Mouse (Mus musculus) CD4-positive, CD25-positive, alpha-beta regulatory T cell, adult 4 months (primary cell): ENCODE data around the gene Ttll9. TPM values are rescaled to one million over a fixed set of nuclear protein-coding genes. Genes with fewer than 3 reads are reported as not detected.
A peak's percentile ranks its signal among the peaks of the same experiment; 100 is the strongest.

ENCODE experiments used
- ATAC-seq: one replicate; pipeline ENCODE4 v1.8.0; 2017
- polyA plus RNA-seq, 2 experiments: library from polyadenylated mRNA; unstranded; fragments of 100-300 nt; shearing (Covaris generic); gene quantifications; one replicate each; pipeline ENCODE4 v1.2.1; 2017

Gene Ttll9
- polyA plus RNA-seq, 2 experiments from 2014 or later = 0.78 to 2.0 TPM

- ATAC-seq = no peak
Measured at GRCm38 (mm10) chr2:152942898-152943515, 19.3 kb upstream of the Ttll9 start.

- no peak for ATAC-seq
Measured at GRCm38 (mm10) chr2:152943568-152943967, 18.7 kb upstream of the Ttll9 start.

GRCm38 (mm10) chr2:152944013-152944412 is 18.3 kb upstream of the Ttll9 start:
- no peak for ATAC-seq

GRCm38 (mm10) chr2:152947098-152947497 is 15.2 kb upstream of the Ttll9 start:
- no peak for ATAC-seq

DNA sequence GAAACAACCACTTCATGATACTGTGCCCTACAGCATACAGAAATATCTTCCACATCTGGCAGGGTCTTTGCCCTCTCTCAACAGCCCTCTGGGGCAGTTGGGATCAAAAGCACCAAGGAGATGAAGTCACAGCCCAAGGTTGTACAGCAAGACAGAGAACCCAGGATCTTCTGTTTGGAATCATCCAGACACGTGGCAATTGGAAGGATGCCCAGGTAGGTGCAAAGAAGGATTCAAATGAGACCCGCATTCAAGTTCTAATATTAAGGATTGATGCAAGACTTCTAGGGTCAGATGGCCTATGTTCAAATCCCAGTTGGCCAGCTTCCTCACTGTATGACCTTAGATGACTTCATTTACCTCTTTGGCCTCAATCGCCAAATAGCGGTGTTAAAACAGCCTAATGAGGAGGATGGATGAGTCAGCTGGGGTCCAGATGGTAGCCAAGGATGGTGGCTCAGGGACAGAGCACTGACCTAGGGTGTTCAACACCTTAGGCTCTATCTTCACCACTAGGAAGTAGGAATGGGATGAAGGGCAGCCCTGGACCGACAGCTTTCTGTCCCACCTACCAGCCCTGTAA is 13.8 kb upstream of the Ttll9 start:
- no peak for ATAC-seq

- ATAC-seq = no peak
Measured at GRCm38 (mm10) chr2:152950358-152951064, 11.8 kb upstream of the Ttll9 start.

GRCm38 (mm10) chr2:152951065-152951849 is 11.0 kb upstream of the Ttll9 start, which contains the start of gene Dusp15:
Gene Dusp15 (minus strand): TSS chr2:152951698.
- ATAC-seq = no peak

DNA sequence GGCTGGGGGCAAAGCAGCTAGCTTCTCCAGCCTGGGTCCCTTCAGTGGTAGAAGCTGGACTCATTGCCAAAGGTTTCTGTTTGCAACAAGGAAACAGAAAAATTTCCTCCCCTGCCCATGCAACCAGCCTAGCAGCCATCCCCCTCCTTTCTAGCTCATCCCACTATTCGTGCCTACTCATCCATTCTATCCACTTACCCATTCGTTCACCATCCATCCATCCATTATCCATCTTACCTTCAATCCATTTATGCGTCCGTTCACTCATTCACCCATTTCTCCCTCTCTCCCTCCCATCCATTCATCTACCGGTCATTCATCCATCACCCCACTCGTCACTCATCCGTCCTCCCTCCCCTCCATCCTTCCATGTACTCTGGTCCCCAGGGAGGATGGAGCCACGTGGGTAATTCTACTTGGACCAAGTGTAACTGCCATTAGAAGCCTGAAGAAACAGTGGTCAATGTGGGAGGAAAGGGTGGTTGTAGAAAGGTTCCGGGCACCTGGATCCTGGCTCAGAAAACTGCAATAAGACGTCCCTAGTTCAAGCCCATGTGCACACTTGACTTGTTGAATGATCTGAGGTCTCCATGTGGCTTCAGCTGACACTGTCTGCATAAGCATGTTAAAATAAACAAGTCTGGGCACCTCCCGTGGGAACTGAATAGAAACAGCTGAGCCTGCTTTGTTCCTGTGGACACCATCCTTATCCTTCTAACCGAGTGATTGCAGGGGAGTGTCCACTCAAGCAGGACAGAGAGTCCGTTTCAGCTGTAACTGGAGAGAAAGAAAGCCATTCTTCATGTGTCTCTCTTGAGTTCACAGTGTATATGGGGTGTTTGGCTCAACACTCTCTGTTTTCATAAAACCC is 10.2 kb upstream of the Ttll9 start:
- ATAC-seq = no peak

DNA sequence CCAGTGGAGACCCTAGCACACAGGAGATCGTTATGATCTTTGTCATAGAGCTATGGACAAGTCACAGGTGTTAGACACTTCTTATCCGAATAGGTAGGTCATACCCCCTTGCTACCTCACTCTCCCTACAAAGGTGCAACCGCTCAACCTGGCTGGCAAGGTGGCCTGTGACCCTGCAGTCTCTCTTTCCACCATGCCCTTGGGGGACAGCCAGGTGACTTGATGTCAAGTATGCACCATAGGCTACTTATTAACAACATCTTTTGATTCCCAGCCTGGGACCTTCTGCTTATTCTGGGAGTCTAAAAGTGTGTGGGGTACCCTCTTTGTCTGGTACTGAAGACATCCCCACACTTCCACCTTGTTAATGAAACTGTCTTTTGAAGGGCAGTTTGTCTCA is 4.2 kb upstream of the Ttll9 start:
- ATAC-seq = no peak

GRCm38 (mm10) chr2:152965555-152965954 is 3.3 kb downstream of the Ttll9 start:
- ATAC-seq = no peak

DNA sequence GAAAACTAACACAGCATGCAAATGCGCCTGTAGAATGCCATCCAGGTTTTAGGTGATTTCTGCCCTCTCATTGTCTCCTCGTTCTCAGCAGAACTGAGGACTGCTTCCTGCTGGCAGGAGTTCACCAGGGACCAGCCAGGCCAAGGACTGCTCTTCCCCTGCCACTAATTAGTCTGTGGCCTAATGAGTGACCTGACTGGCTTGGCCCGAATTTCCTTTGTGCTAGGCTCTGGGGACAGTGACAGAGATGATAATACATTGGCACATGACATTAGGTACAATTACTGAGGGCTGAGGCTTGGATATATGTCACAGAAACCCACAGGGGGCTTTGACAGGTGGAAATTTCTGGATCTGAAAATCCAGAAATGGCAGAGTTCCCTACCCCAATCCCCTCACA is 14.7 kb downstream of the Ttll9 start:
- ATAC-seq = no peak

GRCm38 (mm10) chr2:152985582-152985981 is 23.3 kb downstream of the Ttll9 start:
- no peak for ATAC-seq

DNA sequence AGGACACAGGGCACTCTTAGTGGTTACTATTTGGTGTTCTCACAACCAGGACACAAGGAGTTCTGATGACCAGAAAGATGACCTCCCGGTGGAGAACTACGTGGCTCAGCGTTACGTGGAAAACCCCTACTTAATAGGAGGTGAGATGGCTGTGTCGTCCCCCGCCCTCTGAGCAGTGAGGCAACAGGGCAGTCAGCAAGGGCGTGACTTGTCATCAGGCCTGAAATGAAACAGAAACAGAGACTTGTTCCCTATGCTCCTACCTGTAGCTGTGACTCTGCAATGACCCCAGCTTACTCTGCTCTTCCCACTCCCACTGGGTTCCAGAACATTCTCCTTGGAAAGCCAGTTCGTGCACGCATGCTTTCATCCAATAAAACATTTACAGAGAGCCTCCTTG is 29.2 kb downstream of the Ttll9 start:
- ATAC-seq = no peak

DNA sequence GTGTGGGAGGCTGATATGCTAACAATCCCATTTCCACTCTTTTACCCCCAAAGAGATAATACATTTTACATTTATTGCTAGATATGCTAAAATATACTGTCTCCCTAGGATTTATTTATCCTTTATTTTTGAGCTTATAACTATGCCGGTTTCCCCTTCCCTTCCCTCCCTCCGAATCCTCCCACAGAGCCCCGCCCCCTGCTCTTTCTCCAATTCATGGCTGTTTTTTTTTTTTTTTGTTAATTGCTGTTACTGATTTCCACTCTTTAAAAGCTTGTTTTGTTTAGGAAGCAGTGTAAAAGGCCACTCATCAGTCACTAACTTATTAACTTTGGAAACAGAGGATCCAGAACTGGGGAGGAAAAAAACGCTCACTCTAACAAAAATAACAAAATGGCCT is 34.8 kb downstream of the Ttll9 start:
- no peak for ATAC-seq

DNA sequence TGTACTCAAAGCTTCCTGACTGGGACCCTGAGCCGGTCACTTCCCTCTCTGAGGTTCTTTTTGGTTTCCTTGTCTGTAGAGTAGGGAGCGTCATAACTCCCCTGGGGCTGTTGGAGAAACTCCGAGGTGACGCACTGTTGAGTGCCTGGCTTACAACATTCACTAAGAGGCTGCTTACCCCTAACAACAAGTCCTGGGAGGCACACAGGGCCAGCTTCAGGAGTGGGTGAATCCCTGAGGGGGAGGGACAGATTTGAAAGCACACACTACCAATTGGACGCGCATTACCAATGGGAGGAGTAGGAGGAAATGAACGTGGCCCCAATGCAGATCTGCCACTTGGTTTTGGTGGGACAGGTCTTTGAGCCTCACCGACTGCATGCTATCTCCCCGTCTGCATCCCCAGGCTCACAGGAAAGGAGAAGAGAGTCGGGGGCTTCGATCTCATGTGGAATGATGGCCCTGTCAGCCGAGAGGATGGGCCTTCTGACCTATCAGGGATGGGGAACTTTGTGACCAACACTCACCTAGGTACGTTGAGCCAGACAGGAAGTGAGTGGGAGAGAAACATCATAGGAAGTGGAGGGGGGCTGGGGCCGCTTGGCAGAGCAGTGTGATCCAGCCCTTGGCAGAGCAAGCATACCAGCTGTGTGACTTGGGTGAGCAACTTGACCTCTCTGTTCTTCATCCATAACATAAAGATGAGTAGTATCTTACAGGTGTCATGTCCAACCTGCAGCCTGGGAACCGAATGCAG is 40.4 kb downstream of the Ttll9 start:
- peak; percentile 83 for ATAC-seq

DNA sequence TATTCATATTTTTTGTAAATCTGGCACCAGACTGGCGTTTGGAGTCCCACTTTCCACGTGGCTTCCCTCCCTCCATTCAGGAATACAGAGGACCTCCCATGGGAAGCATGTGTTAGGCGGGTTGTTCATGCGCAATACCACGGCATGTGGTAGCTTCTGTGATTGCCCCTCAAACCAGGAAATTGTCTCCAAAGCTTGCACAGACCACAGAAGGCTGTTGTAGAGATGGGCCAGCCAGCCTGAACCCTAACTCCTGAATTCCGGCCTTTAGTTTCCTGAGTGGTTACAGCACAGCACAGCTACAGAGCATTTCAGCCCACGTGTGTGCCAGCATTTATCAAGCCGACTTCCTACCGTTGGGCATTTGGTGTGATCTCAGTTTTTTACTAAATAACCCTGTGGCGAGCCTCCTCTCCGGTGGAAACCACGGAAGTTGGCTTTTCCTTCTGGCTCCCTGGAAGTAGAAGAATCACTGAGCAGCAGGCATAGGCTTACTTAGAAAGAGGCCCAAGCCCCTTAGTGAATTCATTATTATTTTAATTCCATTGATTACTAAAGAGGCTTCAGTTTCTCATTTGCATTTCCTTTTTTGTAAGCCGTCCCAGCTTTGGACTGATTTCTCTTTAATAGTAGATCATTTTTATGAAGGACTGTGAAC is 41.5 kb downstream of the Ttll9 start:
- no peak for ATAC-seq

DNA sequence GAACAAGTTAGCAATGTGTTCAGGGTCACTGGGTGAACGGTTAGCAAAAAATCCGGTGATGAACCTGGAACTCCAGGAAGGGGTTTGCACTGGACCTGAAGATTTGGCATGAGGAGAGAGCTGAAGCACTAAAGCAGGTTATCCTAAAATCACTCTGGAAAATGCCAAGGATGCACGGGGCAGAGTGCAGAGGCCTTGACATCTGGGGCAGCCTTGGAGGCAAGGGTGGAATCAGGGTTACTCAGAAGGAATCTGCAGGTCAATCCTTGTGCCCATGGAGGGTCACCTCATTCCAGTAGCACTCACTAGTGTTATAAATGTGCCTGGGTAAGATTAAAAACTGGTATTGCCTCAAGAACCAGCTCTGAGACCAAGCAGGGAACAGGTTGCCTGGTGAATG is 43.7 kb downstream of the Ttll9 start:
- ATAC-seq = no peak

- no peak for ATAC-seq
Measured at GRCm38 (mm10) chr2:153009192-153009973, 47.1 kb downstream of the Ttll9 start.

DNA sequence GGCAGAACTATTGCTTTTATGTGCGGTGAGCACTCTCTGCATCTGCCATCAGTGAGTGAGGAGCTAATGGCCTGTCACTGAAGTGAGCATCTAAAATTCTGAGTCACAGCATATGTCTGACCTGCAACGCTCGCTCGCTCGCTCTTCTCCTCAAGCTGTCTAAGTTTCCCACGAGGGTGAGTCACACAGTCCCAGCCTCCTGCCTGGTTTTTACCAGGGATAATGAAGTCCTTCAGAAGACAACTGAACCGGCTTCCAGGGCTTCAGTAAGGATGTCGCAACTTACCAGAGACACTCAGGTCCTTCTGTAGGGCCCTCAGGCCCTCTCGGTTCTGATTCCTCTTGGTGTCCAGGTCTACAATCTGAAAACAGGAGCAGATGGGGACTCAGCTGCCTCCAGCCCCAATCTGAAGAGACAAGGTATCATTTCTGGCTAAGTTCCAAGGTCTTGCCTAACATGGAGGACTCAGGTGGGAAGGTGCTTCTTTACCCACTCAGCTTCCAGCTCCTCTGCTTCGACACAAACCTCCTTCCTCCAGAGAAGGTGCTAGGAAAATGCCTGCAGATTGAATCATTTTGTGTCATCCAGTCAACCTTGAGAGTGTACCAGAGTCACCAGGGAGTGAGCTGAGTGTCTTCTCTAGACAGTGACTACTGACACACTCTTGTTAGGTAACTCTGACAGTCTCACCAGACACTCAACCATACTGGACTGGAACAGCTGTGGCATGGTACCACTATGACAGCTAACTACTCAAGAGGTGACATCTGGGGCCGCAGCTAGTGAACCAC is 51.6 kb downstream of the Ttll9 start:
- no peak for ATAC-seq
